Mouse (Mus musculus) kidney, postnatal 0 days (tissue): ENCODE measurements around the gene Platr17. TPM values are rescaled to one million over a fixed set of nuclear protein-coding genes. Genes with fewer than 3 reads are reported as not detected.

Source experiments
- ATAC-seq: fragments of 200-750 bp; cut with Nextera tagmentation; replicated peaks from 2 replicates; pipeline ENCODE4 v1.8.0; 2017; ENCODE audit warnings: low read depth, moderate number of reproducible peaks, moderate TSS enrichment, moderate library complexity; ENCODE audit not compliant: low FRiP score
- DNase-seq: peaks from one replicate; pipeline ENCODE4 v3.0.0-alpha.2; 2016; ENCODE audit warnings: low spot score
- H3K27ac ChIP-seq: fragments of 300-500 bp; sonication (generic); 2 replicates; pipeline ENCODE4 v1.5.1; 2014; ENCODE audit warnings: mild to moderate bottlenecking
- H3K27me3 ChIP-seq: fragments of 300-500 bp; sonication (generic); 2 replicates; pipeline ENCODE4 v1.6.1; 2014; ENCODE audit warnings: low read length, mixed read lengths; ENCODE audit not compliant: insufficient read depth
- H3K36me3 ChIP-seq: fragments of 300-500 bp; sonication (generic); 2 replicates; pipeline ENCODE4 v1.6.1; 2014; ENCODE audit warnings: low read length, mixed read lengths; ENCODE audit not compliant: insufficient read depth
- H3K4me1 ChIP-seq: fragments of 300-500 bp; sonication (generic); replicated peaks from 2 replicates; pipeline ENCODE4 v1.6.1; 2014; ENCODE audit warnings: antibody characterized with exemption, low read length, mixed read lengths; ENCODE audit not compliant: insufficient read depth
- H3K4me2 ChIP-seq: fragments of 300-500 bp; sonication (generic); 2 replicates; pipeline ENCODE4 v1.6.1; 2014; ENCODE audit warnings: mild to moderate bottlenecking, low read length, moderate library complexity, mixed read lengths
- H3K4me3 ChIP-seq: fragments of 300-500 bp; sonication (generic); replicated peaks from 2 replicates; pipeline ENCODE4 v1.5.1; 2014; ENCODE audit warnings: low read depth, low read length
- H3K9ac ChIP-seq: fragments of 300-500 bp; sonication (generic); 2 replicates; pipeline ENCODE4 v1.6.1; 2014; ENCODE audit warnings: low read depth, low read length
- H3K9me3 ChIP-seq: fragments of 300-500 bp; sonication (generic); replicated peaks from 2 replicates; pipeline ENCODE4 v1.6.1; 2016; ENCODE audit warnings: low read length, inconsistent platforms, mixed read lengths
- CTCF ChIP-seq: IDR thresholded peaks from 2 replicates; pipeline ENCODE4 v1.5.1; 2016; ENCODE audit warnings: antibody characterized with exemption, low read depth, mild to moderate bottlenecking, moderate library complexity
- WGBS: fragments of 180-500 bp; shearing (Covaris S2); extraction: QIAGEN DNeasy Blood & Tissue Kit; methylation state at CpG from one replicate; pipeline ENCODE4 v1.1.7; 2014; 5-methylcytosine and 5-hydroxymethylcytosine counted together
- polyA plus RNA-seq: library from polyadenylated mRNA; unstranded; fragments of >200 nt; fragmentation: Nextera tagmentation; extraction: Ambion mirVana; gene quantifications from 2 replicates; pipeline ENCODE4 v1.2.1, GENCODE M21; 2015

Platr17 gene
- polyA plus RNA-seq, 1 experiment from 2014 or later, result 0.29 TPM

- DNase-seq (peak; percentile 24), ATAC-seq (no peak)
- 0 out of 2 replicates have a peak, but pooled peaks cover 8% of the 10 kb centered on the region for H3K36me3 ChIP-seq
- no peak overlapping the region for H3K4me3 ChIP-seq
- H3K27me3 ChIP-seq, result no peaks in the 10 kb centered on the region
- H3K27ac ChIP-seq, result no peak overlapping the region
- no peak overlapping the region for H3K9ac ChIP-seq
- peaks cover 3% of the 10 kb centered on the region; the same call in 1 of the 2 replicates for H3K4me1 ChIP-seq
- no peak overlapping the region for H3K4me2 ChIP-seq
- TF ChIP-seq CTCF, result peak; percentile 59
- no peaks in the 10 kb centered on the region for H3K9me3 ChIP-seq
- WGBS, result 84% methylated on average over 17 of the region's 17 CpGs
These were observed 21.4 kb downstream of the Platr17 start for GRCm38 (mm10) chr17:33926207-33926932.

- Histone ChIP-seq H3K4me3 (peak overlapping the region; percentile 82), H3K9ac (peak overlapping the region; percentile 79), H3K4me1 (peaks cover 3% of the 10 kb centered on the region; the same call in 1 of the 2 replicates), H3K27ac (no peak overlapping the region), H3K9me3 (no peaks in the 10 kb centered on the region), H3K36me3 (peaks cover 15% of the 10 kb centered on the region), H3K4me2 (peak overlapping the region; percentile 100), H3K27me3 (no peaks in the 10 kb centered on the region)
- TF ChIP-seq CTCF, result no peak
- DNase-seq, result no peak
- ATAC-seq, result no peak
- 65% methylated on average over 21 of the region's 21 CpGs for WGBS
These were observed 23.5 kb downstream of the Platr17 start for GRCm38 (mm10) chr17:33928251-33928947.

GRCm38 (mm10) chr17:33929371-33930279, 24.7 kb downstream of the Platr17 start, which contains the start of gene Rgl2:
TSS of gene Rgl2 (plus strand) at chr17:33929543.
- Histone ChIP-seq H3K9me3 (no peaks in the 10 kb centered on the region), H3K9ac (peak within 1 kb of the TSS; percentile 79), H3K36me3 (peaks cover 16% of the 10 kb centered on the region), H3K4me1 (peaks cover 3% of the 10 kb centered on the region; the same call in 1 of the 2 replicates), H3K27ac (peak within 1 kb of the TSS; percentile 85), H3K4me2 (peak within 1 kb of the TSS; percentile 100), H3K27me3 (no peaks in the 10 kb centered on the region), H3K4me3 (peak within 1 kb of the TSS; percentile 82)
- ATAC-seq, result peak; percentile 85
- TF ChIP-seq CTCF, result peak; percentile 40; the same call in 1 of the 2 replicates
- 0% methylated on average over 68 of the region's 80 CpGs for WGBS
- DNase-seq, result peak; percentile 91

- H3K27me3 ChIP-seq, result no peaks in the 10 kb centered on the region
- 1% methylated on average over 39 of the region's 45 CpGs for WGBS
- peak overlapping the region; percentile 82 for H3K4me3 ChIP-seq
- peak overlapping the region; percentile 79 for H3K9ac ChIP-seq
- peaks cover 3% of the 10 kb centered on the region; the same call in 1 of the 2 replicates for H3K4me1 ChIP-seq
- peak overlapping the region; percentile 85 for H3K27ac ChIP-seq
- no peaks in the 10 kb centered on the region for H3K9me3 ChIP-seq
- DNase-seq, result peak; percentile 41
- 0 out of 2 replicates have a peak, but pooled peaks have one; percentile 5 for ATAC-seq
- peak overlapping the region; percentile 100 for H3K4me2 ChIP-seq
- H3K36me3 ChIP-seq, result peaks cover 13% of the 10 kb centered on the region
- TF ChIP-seq CTCF, result no peak; the same call in 1 of the 2 replicates
These were observed 25.6 kb downstream of the Platr17 start for GRCm38 (mm10) chr17:33930280-33931158.

GRCm38 (mm10) chr17:33931159-33931866, 26.4 kb downstream of the Platr17 start:
- Histone ChIP-seq H3K4me2 (peak overlapping the region; percentile 100), H3K4me3 (peak overlapping the region; percentile 82), H3K27ac (0 out of 2 replicates have a peak overlapping the region, but pooled peaks have one; percentile 4), H3K9me3 (no peaks in the 10 kb centered on the region), H3K4me1 (peaks cover 3% of the 10 kb centered on the region; the same call in 1 of the 2 replicates), H3K9ac (peak overlapping the region; percentile 79), H3K27me3 (no peaks in the 10 kb centered on the region), H3K36me3 (peaks cover 18% of the 10 kb centered on the region)
- WGBS, result 44% methylated on average over 18 of the region's 18 CpGs
- no peak for TF ChIP-seq CTCF
- DNase-seq (no peak), ATAC-seq (no peak)
